Mouse (Mus musculus): Measurements from ENCODE around the gene Izumo1.

Izumo1 gene

DNA sequence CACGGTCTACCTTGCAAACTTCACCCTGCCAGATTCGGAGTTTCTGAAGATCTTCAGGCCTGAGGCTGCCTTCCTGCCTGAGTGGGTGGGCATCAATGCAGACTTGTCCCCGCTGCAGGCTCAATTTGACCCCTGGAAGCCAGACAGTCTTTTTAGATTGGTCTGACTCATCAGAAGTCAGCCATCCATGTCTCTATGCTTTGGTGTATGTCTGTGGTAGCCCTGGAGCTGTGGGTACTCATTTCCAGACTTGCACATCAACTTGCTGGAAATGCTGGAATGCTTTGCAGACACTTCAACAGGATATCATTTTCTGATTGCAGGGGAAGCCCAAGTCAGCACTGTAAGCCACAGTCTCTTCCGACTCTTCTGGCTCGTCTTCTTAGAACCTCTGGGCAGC is 2.0 kb upstream of the Izumo1 start:
- DNase-seq, result no peak

DNA sequence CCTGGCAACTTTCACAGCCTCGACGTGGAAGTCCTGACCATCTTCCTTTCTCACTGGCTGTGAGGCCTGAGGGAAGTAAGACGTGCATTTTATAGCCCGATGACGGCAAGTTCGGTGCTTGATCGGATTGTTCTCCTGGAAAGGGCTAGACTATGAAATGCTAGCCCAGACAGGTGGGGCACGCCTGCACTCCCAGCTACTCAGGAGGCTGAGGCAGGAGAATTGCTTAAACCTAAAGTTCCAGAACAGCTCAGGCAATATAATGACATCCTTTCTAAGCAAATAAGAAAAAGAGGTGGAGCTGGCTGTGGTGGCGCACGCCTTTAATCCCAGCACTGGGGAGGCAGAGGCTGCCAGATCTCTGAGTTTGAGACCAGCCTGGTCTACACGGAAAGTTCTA is 1.9 kb downstream of the Izumo1 start:
- no peak for DNase-seq

DNA sequence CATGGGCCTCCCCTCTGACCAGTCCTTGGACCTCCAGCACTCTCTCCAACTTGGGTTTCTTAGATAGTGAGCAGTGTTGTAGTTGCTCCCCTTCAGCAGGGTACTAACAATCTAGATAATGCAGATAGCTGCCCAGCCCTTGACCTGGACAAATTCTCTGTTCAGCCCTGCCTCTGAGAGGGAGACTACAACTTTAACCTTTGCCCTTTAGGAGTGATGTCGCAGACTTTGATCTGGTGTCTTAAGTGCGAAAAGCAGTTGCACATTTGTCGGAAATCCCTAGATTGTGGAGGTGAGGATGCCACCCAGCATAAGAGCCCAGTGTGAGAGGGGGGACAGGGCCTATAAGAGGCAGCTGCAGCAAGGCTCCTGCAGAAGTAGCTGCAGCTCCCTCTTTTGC is 3.1 kb downstream of the Izumo1 start:
- no peak for DNase-seq

DNA sequence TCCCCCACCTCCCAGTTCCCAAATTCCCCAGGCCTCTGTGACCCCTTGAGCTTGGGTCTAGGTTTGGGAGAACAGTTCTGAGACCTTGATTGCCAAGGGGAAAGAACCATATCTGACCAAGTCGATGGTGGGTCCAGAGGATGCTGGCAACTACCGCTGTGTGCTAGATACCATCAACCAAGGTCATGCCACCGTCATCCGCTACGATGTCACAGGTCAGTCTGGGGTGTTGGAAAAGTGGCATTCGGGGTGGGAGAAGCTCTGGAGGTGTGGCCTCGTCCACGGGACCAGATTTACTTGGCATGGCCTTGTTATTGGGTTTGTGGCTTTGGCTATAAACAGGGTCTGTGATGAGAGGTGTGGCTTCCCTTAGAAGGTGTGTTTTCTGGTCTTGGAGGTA is 3.9 kb downstream of the Izumo1 start:
- no peak for DNase-seq

GRCm38 (mm10) chr7:45626571-45627076 is 5.0 kb downstream of the Izumo1 start:
- DNase-seq, result no peak

DNA sequence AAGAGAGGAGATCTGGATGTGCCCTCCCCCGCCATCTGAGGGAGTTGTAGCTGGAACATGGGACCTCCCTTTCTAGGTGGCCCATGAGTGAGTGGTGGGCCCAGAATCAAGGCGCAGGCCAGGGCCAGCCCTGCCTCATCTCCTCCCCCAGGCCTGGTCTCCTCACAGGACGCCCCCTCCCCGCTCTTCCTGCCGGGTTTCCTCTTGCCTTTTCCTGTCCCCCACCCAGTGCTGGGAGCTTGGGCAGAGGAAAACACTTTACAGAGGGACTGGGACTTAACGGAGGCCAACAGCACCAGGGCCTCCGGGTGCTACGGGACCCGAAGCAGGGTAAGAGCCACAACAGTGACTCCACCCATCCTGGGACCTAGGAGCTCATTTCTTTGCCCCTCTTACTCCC is 5.7 kb downstream of the Izumo1 start, which contains the start of gene Rasip1:
Gene Rasip1 (plus strand): TSS at position 228 of the 400 bp plus-strand sequence.
- peak; percentile 49 for DNase-seq

DNA sequence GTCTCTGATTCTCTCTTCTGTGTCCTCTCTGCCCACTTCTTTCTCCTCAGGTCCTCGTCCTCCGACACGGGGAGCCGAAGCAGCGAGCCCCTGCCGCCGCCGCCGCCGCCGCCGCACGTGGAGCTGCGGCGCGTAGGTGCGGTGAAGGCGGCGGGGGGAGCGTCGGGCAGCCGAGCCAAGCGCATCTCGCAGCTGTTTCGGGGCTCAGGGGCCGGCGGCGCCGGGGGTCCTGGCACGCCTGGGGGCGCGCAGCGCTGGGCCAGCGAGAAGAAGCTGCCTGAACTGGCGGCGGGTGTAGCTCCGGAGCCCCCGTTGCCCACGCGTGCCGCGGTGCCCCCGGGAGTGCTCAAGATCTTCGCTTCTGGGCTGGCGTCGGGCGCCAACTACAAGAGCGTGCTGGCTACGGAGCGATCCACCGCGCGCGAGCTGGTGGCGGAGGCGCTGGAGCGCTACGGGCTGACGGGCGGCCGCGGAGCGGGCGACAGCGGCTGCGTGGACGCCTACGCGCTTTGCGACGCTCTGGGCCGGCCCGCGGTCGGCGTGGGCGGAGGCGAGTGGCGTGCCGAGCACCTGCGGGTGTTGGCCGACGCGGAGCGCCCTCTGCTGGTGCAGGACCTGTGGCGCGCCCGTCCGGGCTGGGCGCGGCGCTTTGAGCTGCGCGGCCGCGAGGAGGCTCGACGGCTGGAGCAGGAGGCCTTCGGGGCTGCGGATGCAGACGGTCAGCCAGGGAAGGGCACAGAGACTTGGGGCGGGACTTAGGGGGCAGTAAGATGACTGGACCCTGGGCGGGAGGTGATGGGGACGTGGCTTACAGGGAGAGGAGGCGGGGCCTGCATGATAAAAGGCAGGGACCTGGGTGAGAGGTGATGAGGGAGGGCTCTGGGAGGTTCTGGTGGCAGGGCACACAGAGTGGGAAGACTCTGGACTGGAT is 7.0 kb downstream of the Izumo1 start:
- peak; percentile 91 for DNase-seq

GRCm38 (mm10) chr7:45630064-45630907 is 8.7 kb downstream of the Izumo1 start:
- DNase-seq, result no peak

DNA sequence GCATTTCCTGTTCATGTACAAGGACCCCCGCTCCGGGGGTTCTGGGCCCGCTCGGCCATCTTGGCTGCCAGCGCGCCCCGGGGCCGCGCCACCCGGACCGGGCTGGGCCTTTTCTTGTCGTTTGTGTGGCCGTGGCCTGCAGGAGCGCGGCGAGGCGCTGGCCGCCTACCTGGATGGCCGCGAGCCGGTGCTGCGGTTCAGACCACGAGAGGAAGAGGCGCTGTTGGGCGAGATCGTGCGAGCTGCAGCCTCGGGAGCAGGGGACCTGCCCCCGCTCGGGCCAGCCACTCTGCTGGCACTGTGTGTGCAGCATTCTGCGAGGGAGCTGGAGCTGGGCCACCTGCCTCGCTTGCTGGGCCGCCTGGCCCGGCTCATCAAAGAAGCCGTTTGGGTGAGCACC is 10.9 kb downstream of the Izumo1 start:
- no peak for DNase-seq

DNA sequence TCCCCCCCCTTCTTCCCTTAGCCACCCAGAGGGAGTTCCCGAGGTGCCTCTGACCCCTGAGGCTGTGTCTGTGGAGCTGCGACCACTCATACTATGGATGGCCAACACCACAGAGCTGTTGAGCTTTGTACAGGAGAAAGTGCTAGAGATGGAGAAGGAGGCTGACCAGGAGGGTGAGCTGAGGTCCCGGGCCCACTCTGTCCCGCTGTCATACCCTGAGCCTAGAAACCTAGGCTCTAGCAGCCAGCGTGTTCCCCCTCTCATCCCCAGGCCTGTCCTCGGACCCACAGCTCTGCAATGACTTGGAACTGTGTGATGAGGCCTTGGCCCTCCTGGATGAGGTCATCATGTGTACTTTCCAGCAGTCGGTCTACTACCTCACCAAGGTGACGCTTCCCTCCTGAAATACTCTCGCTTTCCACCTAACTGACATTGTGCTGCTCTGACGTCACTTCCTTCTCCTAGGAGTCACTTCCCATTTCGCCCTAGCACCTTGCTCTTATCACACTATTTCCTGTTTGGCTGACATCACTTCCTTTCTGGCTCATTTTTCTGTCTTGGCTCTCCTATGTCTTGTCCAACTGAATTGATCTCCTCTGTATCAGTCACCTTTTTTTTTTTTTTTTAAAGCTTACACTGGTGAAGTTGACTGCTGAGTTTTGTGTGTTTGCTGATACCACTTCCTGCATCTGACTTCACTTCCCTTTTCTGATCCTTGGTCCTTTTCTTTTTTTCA is 13.5 kb downstream of the Izumo1 start:
- no peak for DNase-seq

- DNase-seq, result no peak
These were observed 14.4 kb downstream of the Izumo1 start for GRCm38 (mm10) chr7:45635711-45636688.

DNA sequence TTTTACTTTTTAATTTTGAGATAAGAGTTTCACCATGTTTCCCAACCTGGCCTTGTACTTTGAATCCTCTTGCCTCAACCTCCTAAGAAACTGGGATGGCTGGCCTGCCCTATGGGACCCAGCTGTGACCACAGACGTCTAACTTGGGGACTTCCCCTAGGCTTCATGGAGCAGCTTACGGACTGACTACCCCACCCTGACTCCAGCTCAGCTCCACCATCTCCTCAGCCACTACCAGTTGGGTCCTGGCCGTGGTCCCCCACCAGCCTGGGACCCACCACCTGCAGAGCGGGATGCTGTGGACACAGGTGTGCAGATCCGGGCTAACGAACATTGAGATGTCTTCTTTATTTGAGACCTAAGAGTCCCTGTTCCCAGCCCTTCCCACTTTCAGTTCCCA is 16.1 kb downstream of the Izumo1 start:
- DNase-seq, result no peak

GRCm38 (mm10) chr7:45638623-45639401 is 17.2 kb downstream of the Izumo1 start:
- DNase-seq, result peak; percentile 84

DNA sequence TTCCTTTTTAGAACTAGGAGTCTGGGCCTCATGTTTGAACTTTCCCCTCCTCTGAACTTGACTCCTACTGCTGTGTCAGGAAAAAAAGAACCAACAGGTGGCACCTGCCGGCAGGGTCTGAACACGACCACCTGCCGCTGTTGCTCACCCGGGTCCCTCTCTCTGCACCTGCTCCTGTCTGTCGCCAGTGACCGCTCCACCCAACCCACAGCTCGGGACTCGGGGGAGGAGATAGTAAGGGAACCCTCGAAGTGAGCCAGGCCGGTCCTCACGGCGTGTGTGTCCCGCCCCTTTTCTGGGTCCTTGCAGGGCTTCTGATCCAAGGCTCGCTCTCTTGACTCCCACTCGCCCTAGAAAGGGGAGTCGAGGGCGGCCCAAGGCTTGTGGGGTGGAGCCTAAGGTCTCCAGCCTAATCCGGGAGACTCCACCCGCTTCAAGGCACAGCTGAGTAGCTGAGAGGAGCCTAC is 18.0 kb downstream of the Izumo1 start, which contains the start of gene Mamstr:
Gene Mamstr (plus strand): TSS at position 417 of the 467 bp plus-strand sequence.
- no peak for DNase-seq

- DNase-seq, result no peak
These were observed 18.8 kb downstream of the Izumo1 start for GRCm38 (mm10) chr7:45640191-45640957.

GRCm38 (mm10) chr7:45641391-45642040 is 19.9 kb downstream of the Izumo1 start:
- no peak for DNase-seq

DNA sequence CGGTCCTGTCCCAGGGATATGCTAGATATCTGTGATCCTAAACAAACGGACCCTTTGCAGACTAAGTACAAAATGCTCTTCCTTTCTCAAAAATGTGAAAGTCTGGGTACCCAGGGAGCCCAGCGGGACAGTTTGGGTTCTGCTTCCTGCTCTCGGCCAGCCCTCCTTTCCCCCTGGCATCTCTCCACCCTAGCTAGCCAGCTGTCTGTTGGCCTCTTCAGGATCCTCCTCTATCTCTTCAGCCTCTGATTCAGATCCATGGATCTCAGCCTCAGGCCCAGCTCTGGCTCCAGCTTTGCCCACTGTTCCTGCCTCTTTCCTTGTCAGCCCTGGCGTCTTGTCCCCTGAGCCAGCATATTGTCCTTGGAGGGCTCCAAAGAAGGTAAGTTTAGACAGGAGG is 20.5 kb downstream of the Izumo1 start:
- no peak for DNase-seq

GRCm38 (mm10) chr7:45642503-45643255 is 21.1 kb downstream of the Izumo1 start:
- no peak for DNase-seq

Data from kidney, adult 18-20 months (tissue).